Mouse (Mus musculus) forebrain, embryonic 11.5 days (tissue): ENCODE data around the gene Smox. TPM values are rescaled to one million over a fixed set of nuclear protein-coding genes. Genes with fewer than 3 reads are reported as not detected.

ENCODE experiments used
- polyA plus RNA-seq: library from polyadenylated mRNA; unstranded; fragments of >200 nt; fragmentation: Nextera tagmentation; extraction: Ambion mirVana; gene quantifications from 2 replicates; pipeline ENCODE4 v1.2.1, GENCODE M21; 2014

Gene Smox
- polyA plus RNA-seq, 1 experiment from 2014 or later: 33.2 TPM

Other genes starting within 250 kb of the Smox start
- 66.3 and 66.5 TPM in 2 replicates for gene Pank2, start 229.0 kb upstream of the Smox start, polyA plus RNA-seq
- 8.3 and 9.3 TPM in 2 replicates for gene Rnf24, start 138.6 kb upstream of the Smox start, polyA plus RNA-seq
- not detected in 2 replicates for gene Adra1d, start 70.8 kb downstream of the Smox start, polyA plus RNA-seq